16 mouse cellular contexts compared by ENCODE assay signal in genomic region chr4:146976581-146976980, GRCm38 (mm10). TPM values are rescaled to one million over a fixed set of nuclear protein-coding genes. Genes with fewer than 3 reads are reported as not detected.
"Had no signal": no experiment of that assay in that cellular context is flagged by ENCODE, and none has a peak within 500 bp of the region (broad histone marks: within the 10 kb centered on the region; RNA-seq: fewer than 3 reads in every experiment).

No protein-coding gene starts in this region.

RNA-seq across cellular contexts. Expression of gene Zfp989, which starts 4.8 kb away (rescaled TPM):
- total RNA-seq: heart, postnatal 10 days; heart, postnatal 25 days; heart, postnatal 36 days; heart, postnatal 4 days; hematopoietic stem cell, adult 5-6 weeks; hindbrain, postnatal 0 days; layer of hippocampus, adult 18-20 months; layer of hippocampus, adult 2 months; layer of hippocampus, adult 8-10 months; layer of hippocampus, postnatal 10 days; layer of hippocampus, postnatal 14 days; layer of hippocampus, postnatal 25 days; layer of hippocampus, postnatal 36 days; left cerebral cortex, adult 18-20 months; left cerebral cortex, adult 2 months; left cerebral cortex, adult 8-10 months had no signal

RNA-seq across cellular contexts. Expression of gene Rex2, which starts 45.1 kb away (rescaled TPM):
- total RNA-seq: hematopoietic stem cell, adult 5-6 weeks; hindbrain, postnatal 0 days; layer of hippocampus, adult 2 months had no signal
